Mouse (Mus musculus) right cerebral cortex, postnatal 4 days (tissue): Measurements from ENCODE around the gene Wdr77.
"Not testable (repeated sequence)": the region's sequence is repeated elsewhere in the genome, so short reads cannot be mapped to it uniquely, and the experiment has no call there.

Experiments used
- DNase-seq: peaks from one replicate; pipeline ENCODE4 v3.0.0-alpha.2; 2022

Gene Wdr77

GRCm38 (mm10) chr3:105957235-105957634 is 1.9 kb upstream of the Wdr77 start:
- no peak for DNase-seq

- DNase-seq, result no peak
Measured at GRCm38 (mm10) chr3:105958204-105958603, 965 bp upstream of the Wdr77 start.

GRCm38 (mm10) chr3:105959585-105959984 is 416 bp downstream of the Wdr77 start:
- DNase-seq, result no peak

- DNase-seq, result no peak
Measured at GRCm38 (mm10) chr3:105959999-105960398, 830 bp downstream of the Wdr77 start, which contains the start of gene Atp5f1. Gene Atp5f1 (minus strand): TSS chr3:105960099.

- DNase-seq, result no peak
Measured at GRCm38 (mm10) chr3:105960700-105961099, 1.5 kb downstream of the Wdr77 start.

GRCm38 (mm10) chr3:105971831-105972446 is 12.8 kb downstream of the Wdr77 start:
- no peak for DNase-seq

GRCm38 (mm10) chr3:105973411-105973810 is 14.2 kb downstream of the Wdr77 start, which contains the start of gene Ovgp1:
Gene Ovgp1 (plus strand): TSS chr3:105973711.
- DNase-seq, result no peak

- no peak for DNase-seq
Measured at GRCm38 (mm10) chr3:105974174-105974573, 15.0 kb downstream of the Wdr77 start.

GRCm38 (mm10) chr3:105989611-105990010 is 30.4 kb downstream of the Wdr77 start:
- DNase-seq, result not testable (repeated sequence)

- DNase-seq, result peak; percentile 66
Measured at GRCm38 (mm10) chr3:105991653-105992283, 32.6 kb downstream of the Wdr77 start.

GRCm38 (mm10) chr3:105994730-105995129 is 35.6 kb downstream of the Wdr77 start:
- DNase-seq, result no peak

GRCm38 (mm10) chr3:106000707-106001375 is 41.7 kb downstream of the Wdr77 start:
- DNase-seq, result no peak

GRCm38 (mm10) chr3:106001416-106002370 is 42.5 kb downstream of the Wdr77 start:
- no peak for DNase-seq

- DNase-seq, result not testable (repeated sequence)
Measured at GRCm38 (mm10) chr3:106003360-106003759, 44.2 kb downstream of the Wdr77 start.

- DNase-seq, result no peak
Measured at GRCm38 (mm10) chr3:106014546-106014945, 55.4 kb downstream of the Wdr77 start, which contains the start of gene Pifo. Gene Pifo (minus strand): TSS chr3:106014646.
